Comparison of ENCODE assay signal across 8 mouse cellular contexts in the genomic region with DNA sequence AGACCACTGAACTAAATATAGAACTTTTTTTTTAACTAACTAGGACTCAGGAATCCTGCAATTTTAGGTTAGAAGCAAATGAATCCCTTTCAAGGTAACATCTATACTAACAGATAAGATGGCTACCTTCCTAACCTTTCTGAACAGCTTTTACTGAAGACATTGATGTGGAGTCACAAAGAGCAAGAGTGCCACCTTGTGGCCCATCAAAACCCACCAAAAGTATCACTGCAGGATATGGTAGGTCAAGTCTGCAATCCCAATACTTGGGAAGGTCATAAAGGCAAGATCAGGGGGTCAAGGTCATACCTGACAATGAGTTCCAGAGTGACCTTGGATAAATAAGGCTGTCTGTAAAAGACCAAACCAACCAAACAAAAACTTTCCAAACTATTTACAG. TPM values are rescaled to one million over a fixed set of nuclear protein-coding genes. Genes with fewer than 3 reads are reported as not detected.
DNase-seq lines count a peak whose midpoint lies in the region; ATAC-seq lines count a peak whose summit lies in the region.

No protein-coding gene starts in this region.

- ATAC-seq in megakaryocyte, adult 5-6 weeks (ENCODE audit: poor library complexity, severe bottlenecking), result peak; percentile 54; the same call in 1 of the 2 replicates

- intact Hi-C loops in gastrocnemius, postnatal 36 days (cut with DNase I), result no loop called here

- peak; percentile 24 for DNase-seq in gastrocnemius, adult 18-20 months (ENCODE audit: low spot score)
- no peak for DNase-seq in gastrocnemius, postnatal 36 days
- peak; percentile 48 for DNase-seq in A20 (ENCODE audit: low read depth, low spot score)
- DNase-seq in adrenal gland, adult (ENCODE audit: inconsistent age in 2 of 2, low spot score in 1 of 2), result peak; percentile 23 to 73
- DNase-seq in embryo, embryonic 10 days (ENCODE audit: low spot score), result peak; percentile 60
- DNase-seq in kidney, postnatal 14 days, result peak; percentile 48
- peak; percentile 7 to 25 for DNase-seq in spleen, postnatal 14 days (ENCODE audit: low spot score in 2 of 2)

RNA-seq across cellular contexts. Expression of a gene that starts 28.9 kb away (rescaled TPM):
- total RNA-seq in gastrocnemius, adult 18-20 months (2021), result 1 to 10 TPM; 7.3 to 7.7 TPM
- total RNA-seq in gastrocnemius, postnatal 36 days (2021), result 1 to 10 TPM; 6.4 to 9.4 TPM
- total RNA-seq in megakaryocyte, adult 5-6 weeks (2015), result 18.4 and 22.7 TPM in 2 replicates
- 30.8 and 34.1 TPM in 2 replicates for total RNA-seq in megakaryocyte, adult 5-6 weeks (2017)

RNA-seq across cellular contexts. Expression of a gene that starts 40.2 kb away (rescaled TPM):
- 10 to 100 TPM; 84.3 to 85.5 TPM for total RNA-seq in gastrocnemius, adult 18-20 months (2021)
- 10 to 100 TPM; 73.8 to 88.7 TPM for total RNA-seq in gastrocnemius, postnatal 36 days (2021)
- total RNA-seq in megakaryocyte, adult 5-6 weeks (2015), result 147 and 167 TPM in 2 replicates
- total RNA-seq in megakaryocyte, adult 5-6 weeks (2017), result 128 and 139 TPM in 2 replicates

Comparison
In these comparisons a context has a peak if more than half of its experiments do, and no peak if none do; other contexts are left out.
1. DNase-seq: peak in gastrocnemius, adult 18-20 months (single experiment), A20 (single experiment), adrenal gland, adult (2 of 2), embryo, embryonic 10 days (single experiment), kidney, postnatal 14 days (single experiment) and spleen, postnatal 14 days (2 of 2); none in gastrocnemius, postnatal 36 days (0 of 2).